Mouse (Mus musculus): Measurements from ENCODE around the gene Pde11a. TPM values are rescaled to one million over a fixed set of nuclear protein-coding genes. Genes with fewer than 3 reads are reported as not detected.
"Not testable (repeated sequence)": the region's sequence is repeated elsewhere in the genome, so short reads cannot be mapped to it uniquely, and the experiment has no call there.

Pde11a gene
- polyA plus RNA-seq, 1 experiment from 2014 or later: 0.96 TPM

- Histone ChIP-seq H3K36me3 (replicated peaks) (no peaks in the 10 kb centered on the region), H3K9me3 (no peaks in the 10 kb centered on the region), H3K27ac (peak overlapping the region; percentile 91), H3K27me3 (replicated peaks) (no peaks in the 10 kb centered on the region), H3K9ac (0 out of 2 replicates have a peak overlapping the region, but pooled peaks have one; percentile 24), H3K4me3 (no peak overlapping the region), H3K4me1 (peaks cover 30% of the 10 kb centered on the region), H3K4me2 (peak overlapping the region; percentile 31)
- WGBS: 25% methylated on average over 7 of the region's 7 CpGs
- ATAC-seq (replicated peaks): peak; percentile 76
Measured at GRCm38 (mm10) chr2:75988779-75989363, 349.7 kb downstream of the Pde11a start.

- Histone ChIP-seq H3K4me2 (peak overlapping the region; percentile 31; the same call in 1 of the 2 replicates), H3K9me3 (no peaks in the 10 kb centered on the region), H3K4me3 (no peak overlapping the region), H3K4me1 (peaks cover 30% of the 10 kb centered on the region), H3K27ac (peak overlapping the region; percentile 91), H3K27me3 (replicated peaks) (no peaks in the 10 kb centered on the region), H3K9ac (no peak overlapping the region), H3K36me3 (replicated peaks) (no peaks in the 10 kb centered on the region)
- ATAC-seq (replicated peaks): peak; percentile 69
- WGBS: 41% methylated on average over 4 of the region's 4 CpGs
Measured at GRCm38 (mm10) chr2:75988378-75988777, 350.2 kb downstream of the Pde11a start.

DNA sequence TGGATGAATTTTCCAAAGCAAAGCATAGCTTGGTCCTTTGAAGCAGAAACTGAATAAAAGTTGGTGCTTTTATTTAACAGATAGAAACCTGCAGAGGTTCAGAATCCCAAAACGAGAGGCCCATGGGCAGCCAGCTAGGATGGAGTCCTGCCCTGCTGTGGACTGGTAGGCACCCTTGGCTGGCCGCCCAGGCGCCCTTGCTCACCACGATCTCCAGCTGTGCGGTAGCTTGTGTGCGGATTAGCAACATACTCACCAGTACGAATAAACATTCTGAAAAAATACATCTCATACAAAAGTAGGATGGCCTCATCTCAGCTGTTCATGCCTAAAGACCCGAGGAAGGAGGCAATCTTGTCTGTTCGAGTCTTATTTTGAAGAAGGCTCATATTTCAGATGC is 350.8 kb downstream of the Pde11a start:
- Histone ChIP-seq H3K9ac (no peak overlapping the region), H3K36me3 (replicated peaks) (no peaks in the 10 kb centered on the region), H3K27ac (peak overlapping the region; percentile 91), H3K27me3 (replicated peaks) (no peaks in the 10 kb centered on the region), H3K4me2 (no peak overlapping the region), H3K9me3 (no peaks in the 10 kb centered on the region), H3K4me3 (no peak overlapping the region), H3K4me1 (peaks cover 30% of the 10 kb centered on the region)
- ATAC-seq (replicated peaks): no peak
- WGBS: 70% methylated on average over 9 of the region's 9 CpGs

- H3K4me1 ChIP-seq: peaks cover 30% of the 10 kb centered on the region
- peak overlapping the region; percentile 68 for H3K27ac ChIP-seq
- H3K9ac ChIP-seq: no peak overlapping the region
- H3K9me3 ChIP-seq: no peaks in the 10 kb centered on the region
- peak; percentile 60 for ATAC-seq (replicated peaks)
- no peaks in the 10 kb centered on the region for H3K27me3 ChIP-seq (replicated peaks)
- WGBS: 1% methylated on average over 2 of the region's 2 CpGs
- H3K4me2 ChIP-seq: no peak overlapping the region
- H3K36me3 ChIP-seq (replicated peaks): no peaks in the 10 kb centered on the region
- no peak overlapping the region for H3K4me3 ChIP-seq
Measured at GRCm38 (mm10) chr2:75985124-75985523, 353.4 kb downstream of the Pde11a start.

- Histone ChIP-seq H3K4me1 (peaks cover 18% of the 10 kb centered on the region), H3K27ac (no peak overlapping the region), H3K9ac (no peak overlapping the region), H3K4me2 (no peak overlapping the region), H3K9me3 (no peaks in the 10 kb centered on the region), H3K4me3 (no peak overlapping the region), H3K27me3 (replicated peaks) (no peaks in the 10 kb centered on the region), H3K36me3 (replicated peaks) (no peaks in the 10 kb centered on the region)
- 67% methylated on average over 3 of the region's 3 CpGs for WGBS
- no peak for ATAC-seq (replicated peaks)
Measured at GRCm38 (mm10) chr2:75983847-75984246, 354.7 kb downstream of the Pde11a start.

DNA sequence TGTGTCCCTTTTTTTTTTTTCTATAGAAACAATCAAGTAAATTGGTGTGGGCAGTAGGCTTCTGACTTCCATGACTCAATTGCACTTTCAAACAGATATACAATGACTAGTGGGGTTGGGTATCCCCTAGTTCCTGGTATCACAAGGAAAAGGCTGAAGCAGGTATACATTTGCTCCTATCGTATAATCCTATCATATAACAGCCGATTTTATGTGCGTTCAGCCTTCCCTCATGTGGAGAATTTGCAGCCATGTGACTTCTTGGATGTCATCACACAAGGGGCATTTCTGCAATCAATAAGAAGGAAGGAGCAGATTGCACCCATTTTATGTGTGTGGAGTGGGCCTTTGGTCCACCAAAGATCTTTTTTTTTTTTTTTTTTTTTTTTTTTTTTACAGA is 355.5 kb downstream of the Pde11a start:
- no peak overlapping the region for H3K9ac ChIP-seq
- 96% methylated on average over 3 of the region's 3 CpGs for WGBS
- H3K27me3 ChIP-seq (replicated peaks): no peaks in the 10 kb centered on the region

DNA sequence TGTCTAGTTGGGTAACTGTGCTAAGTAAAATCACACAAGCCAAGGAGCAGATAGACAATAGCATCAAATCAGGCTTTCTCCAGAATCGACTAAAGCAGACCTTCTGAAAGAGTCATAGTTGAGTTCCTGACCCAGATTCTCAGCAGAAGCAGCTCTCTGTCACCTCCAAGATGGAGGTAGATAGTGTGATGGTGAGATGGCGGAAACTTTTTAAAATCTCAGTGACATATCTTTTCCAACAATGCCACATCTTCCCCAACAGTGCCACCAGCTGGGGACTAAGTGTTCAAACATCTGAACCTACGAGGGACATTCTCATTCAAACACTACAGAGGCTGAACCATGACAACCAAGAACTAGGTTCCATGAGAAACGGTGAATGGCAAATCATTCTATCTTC is 355.9 kb downstream of the Pde11a start:
- Histone ChIP-seq H3K27ac (no peak overlapping the region), H3K36me3 (replicated peaks) (no peaks in the 10 kb centered on the region), H3K4me2 (no peak overlapping the region), H3K9ac (no peak overlapping the region), H3K4me1 (peaks cover 6% of the 10 kb centered on the region), H3K27me3 (replicated peaks) (no peaks in the 10 kb centered on the region), H3K4me3 (no peak overlapping the region), H3K9me3 (no peaks in the 10 kb centered on the region)
- 97% methylated on average over 4 of the region's 4 CpGs for WGBS
- no peak for ATAC-seq (replicated peaks)

More for the DNA sequence above, 355.5 kb downstream of the Pde11a start:
- no peak overlapping the region for H3K4me3 ChIP-seq
- no peak for ATAC-seq (replicated peaks)
- H3K9me3 ChIP-seq: no peaks in the 10 kb centered on the region
- no peaks in the 10 kb centered on the region for H3K36me3 ChIP-seq (replicated peaks)
- H3K27ac ChIP-seq: no peak overlapping the region
- peaks cover 11% of the 10 kb centered on the region for H3K4me1 ChIP-seq
- H3K4me2 ChIP-seq: no peak overlapping the region

DNA sequence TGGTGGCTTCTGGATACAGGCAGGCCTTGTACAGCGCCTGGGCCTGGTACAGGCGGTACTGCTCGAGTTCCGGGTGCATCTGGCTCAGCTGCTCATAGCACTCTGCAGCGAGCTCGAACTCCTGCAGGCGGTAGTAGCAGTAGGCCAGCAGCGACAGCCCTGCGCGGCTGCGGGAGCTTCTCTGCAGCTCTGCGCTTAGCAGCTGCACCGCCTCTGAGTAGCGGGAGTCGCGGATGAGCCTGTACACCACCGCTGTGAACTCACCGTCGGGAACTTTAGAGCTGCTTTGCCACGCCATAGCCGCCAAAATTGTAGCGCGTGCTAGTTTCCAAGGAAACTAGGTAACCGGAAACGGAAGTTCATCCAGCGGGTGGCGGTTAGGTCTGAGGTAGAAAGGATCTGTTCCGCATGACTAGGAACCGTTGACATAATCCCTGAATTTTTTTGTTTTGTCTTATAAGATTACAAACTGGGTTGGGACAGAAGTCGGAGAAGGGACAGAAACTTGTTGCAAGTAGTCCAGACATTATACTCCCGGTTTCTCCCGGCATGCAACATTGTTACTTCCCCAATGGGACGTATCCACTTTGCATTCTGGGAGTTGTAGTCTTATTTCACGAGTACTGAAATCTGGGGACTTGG is 357.0 kb downstream of the Pde11a start, which contains the start of gene Ttc30a1:
TSS of gene Ttc30a1 (minus strand) at position 528 of the 642 bp plus-strand sequence.
- H3K4me1 ChIP-seq; H3K27me3 ChIP-seq (replicated peaks); H3K36me3 ChIP-seq (replicated peaks); H3K9me3 ChIP-seq: not testable (repeated sequence)
- 4% methylated on average over 34 of the region's 34 CpGs for WGBS
- Histone ChIP-seq H3K9ac (peak within 1 kb of the TSS; percentile 28; the same call in 1 of the 2 replicates), H3K27ac (peak within 1 kb of the TSS; percentile 64), H3K4me2 (peak within 1 kb of the TSS; percentile 79), H3K4me3 (peak within 1 kb of the TSS; percentile 53)
- ATAC-seq (replicated peaks): peak; percentile 66

DNA sequence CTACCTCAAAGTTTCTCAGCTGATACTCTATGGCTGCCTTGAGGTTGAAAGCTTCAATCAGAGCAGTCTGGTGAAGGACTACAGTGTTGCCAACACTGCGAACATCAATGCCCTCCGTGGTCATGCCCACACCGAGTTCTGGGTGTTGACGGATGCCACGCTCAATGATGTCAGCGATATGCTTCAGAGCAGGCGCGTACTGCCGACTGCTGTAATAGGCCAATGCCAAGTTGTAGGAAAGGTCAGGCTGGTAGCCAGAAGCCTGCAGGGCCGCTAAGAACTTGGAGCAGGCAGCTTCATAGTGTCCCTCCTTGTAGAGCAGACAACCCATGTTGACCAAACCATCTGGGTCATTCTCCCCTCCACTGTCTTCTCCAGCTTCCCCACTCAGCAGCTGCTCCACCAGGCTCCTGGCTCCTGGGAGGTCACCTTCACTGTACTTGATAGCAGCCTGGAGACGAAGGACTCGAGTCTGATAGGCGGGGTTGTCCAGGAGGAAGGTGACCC is 357.6 kb downstream of the Pde11a start:
- not testable (repeated sequence) for H3K27ac ChIP-seq; H3K36me3 ChIP-seq (replicated peaks); H3K4me1 ChIP-seq; H3K9ac ChIP-seq; H3K9me3 ChIP-seq; H3K27me3 ChIP-seq (replicated peaks)
- 98% methylated on average over 13 of the region's 13 CpGs for WGBS
- Histone ChIP-seq H3K4me3 (peak overlapping the region; percentile 53), H3K4me2 (peak overlapping the region; percentile 79)
- peak; percentile 16 for ATAC-seq (replicated peaks)

DNA sequence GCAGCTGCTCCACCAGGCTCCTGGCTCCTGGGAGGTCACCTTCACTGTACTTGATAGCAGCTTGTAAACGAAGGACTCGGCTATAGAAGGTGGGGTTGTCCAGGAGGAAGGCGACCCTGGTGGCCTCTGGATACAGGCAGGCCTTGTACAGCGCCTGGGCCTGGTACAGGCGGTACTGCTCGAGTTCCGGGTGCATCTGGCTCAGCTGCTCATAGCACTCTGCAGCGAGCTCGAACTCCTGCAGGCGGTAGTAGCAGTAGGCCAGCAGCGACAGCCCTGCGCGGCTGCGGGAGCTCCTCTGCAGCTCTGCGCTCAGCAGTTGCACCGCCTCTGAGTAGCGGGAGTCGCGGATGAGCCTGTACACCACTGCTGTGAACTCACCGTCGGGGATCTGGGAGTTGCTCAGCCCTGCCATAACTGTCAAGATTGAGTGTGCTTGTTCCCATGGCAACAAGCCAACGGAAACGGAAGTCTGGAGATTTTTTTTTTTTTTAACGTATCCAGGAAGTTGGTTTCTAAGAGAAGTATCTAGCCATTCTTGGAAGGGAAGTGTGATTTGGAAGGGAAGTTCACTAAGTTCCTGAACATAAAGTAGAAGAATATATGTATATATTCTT is 360.7 kb downstream of the Pde11a start, which contains the start of gene Ttc30a2:
TSS of gene Ttc30a2 (minus strand) at position 419 of the 617 bp plus-strand sequence.
- H3K4me1 ChIP-seq; H3K27ac ChIP-seq; H3K9ac ChIP-seq; H3K36me3 ChIP-seq (replicated peaks); H3K9me3 ChIP-seq; H3K4me3 ChIP-seq; H3K27me3 ChIP-seq (replicated peaks): not testable (repeated sequence)
- peak; percentile 46; the same call in 1 of the 2 replicates for ATAC-seq (replicated peaks)
- 21% methylated on average over 23 of the region's 24 CpGs for WGBS
- peak within 1 kb of the TSS; percentile 25; the same call in 1 of the 2 replicates for H3K4me2 ChIP-seq

DNA sequence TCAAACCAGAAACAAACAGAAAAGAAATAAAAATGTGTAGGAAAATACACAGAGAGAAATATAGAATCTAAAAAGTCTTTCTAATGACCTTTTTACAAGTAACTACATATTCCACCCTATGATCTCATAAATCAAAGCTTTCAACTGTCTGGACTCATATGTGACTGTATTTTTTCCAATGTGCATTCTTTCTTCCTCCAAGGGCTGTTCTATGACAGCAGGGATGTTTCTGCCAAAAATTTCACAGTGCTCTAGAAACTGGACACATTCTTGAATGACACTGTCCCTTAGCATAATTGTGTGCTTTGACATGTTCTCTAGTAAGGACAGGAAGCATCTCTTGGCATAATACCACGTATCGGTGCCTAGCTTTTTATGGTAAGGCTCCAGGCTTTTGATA is 362.5 kb downstream of the Pde11a start:
- 85% methylated on average over 2 of the region's 2 CpGs for WGBS
- H3K27me3 ChIP-seq (replicated peaks); H3K4me1 ChIP-seq; H3K27ac ChIP-seq; ATAC-seq (replicated peaks); H3K36me3 ChIP-seq (replicated peaks); H3K4me2 ChIP-seq; H3K4me3 ChIP-seq; H3K9ac ChIP-seq; H3K9me3 ChIP-seq: not testable (repeated sequence)

- no peak overlapping the region for H3K4me2 ChIP-seq
- WGBS: 77% methylated on average over 9 of the region's 9 CpGs
- no peaks in the 10 kb centered on the region for H3K36me3 ChIP-seq (replicated peaks)
- no peak overlapping the region for H3K27ac ChIP-seq
- no peak overlapping the region for H3K9ac ChIP-seq
- H3K9me3 ChIP-seq: no peaks in the 10 kb centered on the region
- ATAC-seq (replicated peaks): no peak
- no peaks in the 10 kb centered on the region for H3K4me1 ChIP-seq
- H3K27me3 ChIP-seq (replicated peaks): no peaks in the 10 kb centered on the region
- H3K4me3 ChIP-seq: no peak overlapping the region
Measured at GRCm38 (mm10) chr2:75974131-75974530, 364.4 kb downstream of the Pde11a start.

Data from midbrain, embryonic 15.5 days (tissue).